Mouse (Mus musculus) neural tube, embryonic 13.5 days (tissue): ENCODE measurements around the gene Lztr1. TPM values are rescaled to one million over a fixed set of nuclear protein-coding genes. Genes with fewer than 3 reads are reported as not detected.
"Not testable (repeated sequence)": the region's sequence is repeated elsewhere in the genome, so short reads cannot be mapped to it uniquely, and the experiment has no call there.

Source experiments
- ATAC-seq: fragments of 200-750 bp; cut with Nextera tagmentation; 2 replicates; pipeline ENCODE4 v1.8.0; 2017; ENCODE audit warnings: low read depth, mild to moderate bottlenecking, moderate TSS enrichment, moderate library complexity
- H3K27ac ChIP-seq: fragments of 300-500 bp; sonication (generic); replicated peaks from 2 replicates; pipeline ENCODE4 v1.5.1; 2015; ENCODE audit warnings: moderate library complexity, mild to moderate bottlenecking, inconsistent platforms
- H3K27me3 ChIP-seq: fragments of 300-500 bp; sonication (generic); 2 replicates; pipeline ENCODE4 v1.6.1; 2015; ENCODE audit warnings: mild to moderate bottlenecking, inconsistent platforms
- H3K36me3 ChIP-seq: fragments of 300-500 bp; sonication (generic); 2 replicates; pipeline ENCODE4 v1.6.1; 2015; ENCODE audit warnings: mild to moderate bottlenecking, inconsistent platforms
- H3K4me1 ChIP-seq: fragments of 300-500 bp; sonication (generic); replicated peaks from 2 replicates; pipeline ENCODE4 v1.6.1; 2015; ENCODE audit warnings: inconsistent platforms
- H3K4me2 ChIP-seq: fragments of 300-500 bp; sonication (generic); 2 replicates; pipeline ENCODE4 v1.6.1; 2015; ENCODE audit warnings: inconsistent platforms, mild to moderate bottlenecking, moderate library complexity
- H3K4me3 ChIP-seq: fragments of 300-500 bp; sonication (generic); 2 replicates; pipeline ENCODE4 v1.5.1; 2015; ENCODE audit warnings: mild to moderate bottlenecking, inconsistent platforms
- H3K9ac ChIP-seq: fragments of 300-500 bp; sonication (generic); 2 replicates; pipeline ENCODE4 v1.6.1; 2015; ENCODE audit warnings: moderate library complexity, mild to moderate bottlenecking, inconsistent platforms
- H3K9me3 ChIP-seq: fragments of 300-500 bp; sonication (generic); 2 replicates; pipeline ENCODE4 v1.6.1; 2016; ENCODE audit warnings: inconsistent platforms
- WGBS: fragments of 180-500 bp; shearing (Covaris S2); methylation state at CpG from one replicate; pipeline ENCODE4 v1.1.7; 2015; 5-methylcytosine and 5-hydroxymethylcytosine counted together
- polyA plus RNA-seq: library from polyadenylated mRNA; unstranded; fragments of >200 nt; fragmentation: Nextera tagmentation; extraction: Ambion mirVana; gene quantifications from 2 replicates; pipeline ENCODE4 v1.2.1, GENCODE M21; 2015

Lztr1 gene
- polyA plus RNA-seq, 1 experiment from 2014 or later, result 108 TPM

- H3K9me3 ChIP-seq, result no peaks in the 10 kb centered on the region
- WGBS, result 90% methylated on average over 3 of the region's 3 CpGs
- H3K27ac ChIP-seq, result no peak overlapping the region
- 0 out of 2 replicates have a peak, but pooled peaks cover 3% of the 10 kb centered on the region for H3K27me3 ChIP-seq
- H3K4me2 ChIP-seq, result no peak overlapping the region
- H3K4me1 ChIP-seq, result peaks cover 7% of the 10 kb centered on the region
- no peak overlapping the region for H3K9ac ChIP-seq
- no peak for ATAC-seq
- no peaks in the 10 kb centered on the region for H3K36me3 ChIP-seq
- H3K4me3 ChIP-seq, result no peak overlapping the region
These were observed 28.1 kb downstream of the Lztr1 start for GRCm38 (mm10) chr16:17536584-17536983.

- peaks cover 3% of the 10 kb centered on the region; the same call in 1 of the 2 replicates for H3K27me3 ChIP-seq
- H3K36me3 ChIP-seq, result no peaks in the 10 kb centered on the region
- no peak overlapping the region for H3K4me3 ChIP-seq
- no peaks in the 10 kb centered on the region for H3K4me1 ChIP-seq
- no peaks in the 10 kb centered on the region for H3K9me3 ChIP-seq
- no peak for ATAC-seq
- no peak overlapping the region for H3K4me2 ChIP-seq
- H3K9ac ChIP-seq, result no peak overlapping the region
- H3K27ac ChIP-seq, result no peak overlapping the region
- 81% methylated on average over 2 of the region's 2 CpGs for WGBS
These were observed 34.1 kb downstream of the Lztr1 start for GRCm38 (mm10) chr16:17542632-17543031.

GRCm38 (mm10) chr16:17552837-17553236 is 44.3 kb downstream of the Lztr1 start:
- H3K36me3 ChIP-seq, result no peaks in the 10 kb centered on the region
- peaks cover 18% of the 10 kb centered on the region for H3K4me1 ChIP-seq
- H3K4me3 ChIP-seq, result no peak overlapping the region
- no peak overlapping the region for H3K4me2 ChIP-seq
- no peaks in the 10 kb centered on the region for H3K9me3 ChIP-seq
- WGBS, result 90% methylated on average over 7 of the region's 7 CpGs
- H3K27me3 ChIP-seq, result no peaks in the 10 kb centered on the region
- no peak overlapping the region for H3K9ac ChIP-seq
- ATAC-seq, result no peak
- no peak overlapping the region for H3K27ac ChIP-seq

- H3K4me1 ChIP-seq, result peaks cover 29% of the 10 kb centered on the region
- peak overlapping the region; percentile 50 for H3K4me2 ChIP-seq
- no peaks in the 10 kb centered on the region for H3K36me3 ChIP-seq
- H3K9me3 ChIP-seq, result no peaks in the 10 kb centered on the region
- peak overlapping the region; percentile 73 for H3K27ac ChIP-seq
- H3K4me3 ChIP-seq, result peak overlapping the region; percentile 19
- WGBS, result 5% methylated on average over 18 of the region's 18 CpGs
- peak; percentile 79 for ATAC-seq
- peak overlapping the region; percentile 42; the same call in 1 of the 2 replicates for H3K9ac ChIP-seq
- H3K27me3 ChIP-seq, result no peaks in the 10 kb centered on the region
These were observed 45.6 kb downstream of the Lztr1 start for GRCm38 (mm10) chr16:17553910-17554685.

- H3K4me3 ChIP-seq, H3K36me3 ChIP-seq, H3K27me3 ChIP-seq, H3K9me3 ChIP-seq: not testable (repeated sequence)
- 0 out of 2 replicates have a peak, but pooled peaks have one; percentile 41 for ATAC-seq
- 12% methylated on average over 4 of the region's 4 CpGs for WGBS
- H3K4me1 ChIP-seq, result peaks cover 32% of the 10 kb centered on the region
- H3K27ac ChIP-seq, result peak overlapping the region; percentile 73
- H3K9ac ChIP-seq, result peak overlapping the region; percentile 42; the same call in 1 of the 2 replicates
- peak overlapping the region; percentile 50 for H3K4me2 ChIP-seq
These were observed 46.2 kb downstream of the Lztr1 start for GRCm38 (mm10) chr16:17554702-17555101.

- peaks cover 37% of the 10 kb centered on the region for H3K4me1 ChIP-seq
- H3K27ac ChIP-seq, result no peak overlapping the region
- 88% methylated on average over 4 of the region's 4 CpGs for WGBS
- no peaks in the 10 kb centered on the region for H3K9me3 ChIP-seq
- no peaks in the 10 kb centered on the region for H3K36me3 ChIP-seq
- H3K4me3 ChIP-seq, result no peak overlapping the region
- no peak overlapping the region for H3K9ac ChIP-seq
- no peak for ATAC-seq
- no peak overlapping the region for H3K4me2 ChIP-seq
- H3K27me3 ChIP-seq, result peaks cover 16% of the 10 kb centered on the region
These were observed 47.7 kb downstream of the Lztr1 start for GRCm38 (mm10) chr16:17556180-17556579.

GRCm38 (mm10) chr16:17556907-17557306 is 48.4 kb downstream of the Lztr1 start:
- peaks cover 22% of the 10 kb centered on the region for H3K27me3 ChIP-seq
- H3K27ac ChIP-seq, result no peak overlapping the region
- no peak overlapping the region for H3K4me2 ChIP-seq
- no peaks in the 10 kb centered on the region for H3K36me3 ChIP-seq
- H3K4me3 ChIP-seq, result no peak overlapping the region
- no peak overlapping the region for H3K9ac ChIP-seq
- H3K9me3 ChIP-seq, result no peaks in the 10 kb centered on the region
- whole genome bisulfite sequencing, result 71% methylated on average over 4 of the region's 4 CpGs
- no peak for ATAC-seq
- peaks cover 44% of the 10 kb centered on the region for H3K4me1 ChIP-seq

GRCm38 (mm10) chr16:17557947-17558480 is 49.5 kb downstream of the Lztr1 start:
- 5% methylated on average over 5 of the region's 5 CpGs for WGBS
- Histone ChIP-seq H3K9ac (peak overlapping the region; percentile 9; the same call in 1 of the 2 replicates), H3K27ac (no peak overlapping the region), H3K4me1 (peaks cover 47% of the 10 kb centered on the region), H3K4me2 (peak overlapping the region; percentile 23; the same call in 1 of the 2 replicates), H3K27me3 (peaks cover 31% of the 10 kb centered on the region), H3K36me3 (no peaks in the 10 kb centered on the region), H3K9me3 (no peaks in the 10 kb centered on the region), H3K4me3 (no peak overlapping the region)
- ATAC-seq, result peak; percentile 24; the same call in 1 of the 2 replicates

GRCm38 (mm10) chr16:17558811-17559210 is 50.3 kb downstream of the Lztr1 start:
- Histone ChIP-seq H3K27me3 (peaks cover 39% of the 10 kb centered on the region), H3K27ac (0 out of 2 replicates have a peak overlapping the region, but pooled peaks have one; percentile 6), H3K4me2 (peak overlapping the region; percentile 23), H3K36me3 (no peaks in the 10 kb centered on the region), H3K4me1 (peaks cover 44% of the 10 kb centered on the region), H3K9me3 (no peaks in the 10 kb centered on the region), H3K4me3 (no peak overlapping the region), H3K9ac (no peak overlapping the region)
- ATAC-seq, result no peak
- WGBS, result 2% methylated on average over 5 of the region's 5 CpGs

GRCm38 (mm10) chr16:17559396-17560027 is 51.0 kb downstream of the Lztr1 start:
- no peaks in the 10 kb centered on the region for H3K9me3 ChIP-seq
- WGBS, result 72% methylated on average over 9 of the region's 9 CpGs
- H3K4me1 ChIP-seq, result peaks cover 37% of the 10 kb centered on the region
- H3K27ac ChIP-seq, result no peak overlapping the region
- H3K4me3 ChIP-seq, result no peak overlapping the region
- H3K36me3 ChIP-seq, result no peaks in the 10 kb centered on the region
- no peak for ATAC-seq
- H3K9ac ChIP-seq, result no peak overlapping the region
- peaks cover 40% of the 10 kb centered on the region for H3K27me3 ChIP-seq
- peak overlapping the region; percentile 1; the same call in 1 of the 2 replicates for H3K4me2 ChIP-seq

- ATAC-seq, result peak; percentile 59
- Histone ChIP-seq H3K9me3 (no peaks in the 10 kb centered on the region), H3K4me2 (peak within 1 kb of the TSS; percentile 49), H3K27me3 (peaks cover 51% of the 10 kb centered on the region), H3K36me3 (no peaks in the 10 kb centered on the region), H3K9ac (peak within 1 kb of the TSS; percentile 34), H3K4me1 (peaks cover 29% of the 10 kb centered on the region), H3K4me3 (peak within 1 kb of the TSS; percentile 7), H3K27ac (peak within 1 kb of the TSS; percentile 49)
- under 1% methylated on average over 22 of the region's 22 CpGs for WGBS
These were observed 52.8 kb downstream of the Lztr1 start, which contains the start of gene Lrrc74b for GRCm38 (mm10) chr16:17561128-17561750. TSS of gene Lrrc74b (minus strand) at chr16:17561247.
